Mouse (Mus musculus) C2C12 (cell line): ENCODE data around the gene Mpst.
A peak's percentile ranks its signal among the peaks of the same experiment; 100 is the strongest.

Experiments used
- CEBPB ChIP-seq: IDR thresholded peaks from one replicate; pipeline ENCODE4 v1.6.1; 2011; ENCODE audit warnings: low read depth, mild to moderate bottlenecking, control low read depth, moderate library complexity
- CTCF ChIP-seq: IDR thresholded peaks from one replicate; pipeline ENCODE4 v1.5.1; 2011; ENCODE audit not compliant: control insufficient read depth, insufficient read depth, insufficient read length
- MAX ChIP-seq: IDR thresholded peaks from one replicate; pipeline ENCODE4 v1.6.1; 2011; ENCODE audit warnings: mild to moderate bottlenecking, control low read depth
- MYOD1 ChIP-seq: IDR thresholded peaks from one replicate; pipeline ENCODE4 v1.6.1; 2011; ENCODE audit warnings: low read depth; ENCODE audit not compliant: control insufficient read depth, insufficient read length
- MYOG ChIP-seq: IDR thresholded peaks from one replicate; pipeline ENCODE4 v1.6.1; 2011; ENCODE audit not compliant: control insufficient read depth, insufficient read length; ENCODE audit errors: extremely low read depth
- USF1 ChIP-seq: IDR thresholded peaks from one replicate; pipeline ENCODE4 v1.6.1; 2011; ENCODE audit warnings: low read depth, mild to moderate bottlenecking, control low read depth, moderate library complexity

- no peak for TF ChIP-seq CTCF
- no peak for TF ChIP-seq CEBPB
- no peak for TF ChIP-seq MAX
- TF ChIP-seq MYOG = no peak
- no peak for TF ChIP-seq USF1
- TF ChIP-seq MYOD1 = peak; percentile 48
These were observed 49.8 kb downstream of the Mpst start for GRCm38 (mm10) chr15:78456051-78456450.
